Mouse (Mus musculus) limb, embryonic 15.5 days (tissue): ENCODE measurements around the gene Ncbp2. TPM values are rescaled to one million over a fixed set of nuclear protein-coding genes. Genes with fewer than 3 reads are reported as not detected.
"Not testable (repeated sequence)": the region's sequence is repeated elsewhere in the genome, so short reads cannot be mapped to it uniquely, and the experiment has no call there.

Experiments
- ATAC-seq: fragments of 200-750 bp; cut with Nextera tagmentation; 2 replicates; pipeline ENCODE4 v1.8.0; 2017; ENCODE audit warnings: low read depth, moderate TSS enrichment; ENCODE audit not compliant: insufficient number of reproducible peaks, low FRiP score, low TSS enrichment
- H3K27ac ChIP-seq: fragments of 300-500 bp; sonication (generic); 2 replicates; pipeline ENCODE4 v1.5.1; 2015; ENCODE audit warnings: moderate library complexity, mild to moderate bottlenecking, inconsistent platforms
- H3K27me3 ChIP-seq: fragments of 300-500 bp; sonication (generic); 2 replicates; pipeline ENCODE4 v1.6.1; 2015; ENCODE audit warnings: inconsistent platforms
- H3K36me3 ChIP-seq: fragments of 300-500 bp; sonication (generic); 2 replicates; pipeline ENCODE4 v1.6.1; 2015; ENCODE audit warnings: inconsistent platforms
- H3K4me1 ChIP-seq: fragments of 300-500 bp; sonication (generic); 2 replicates; pipeline ENCODE4 v1.6.1; 2015; ENCODE audit warnings: inconsistent platforms
- H3K4me2 ChIP-seq: fragments of 300-500 bp; sonication (generic); 2 replicates; pipeline ENCODE4 v1.6.1; 2015; ENCODE audit warnings: mild to moderate bottlenecking, inconsistent platforms
- H3K4me3 ChIP-seq: fragments of 300-500 bp; sonication (generic); 2 replicates; pipeline ENCODE4 v1.5.1; 2015; ENCODE audit warnings: mild to moderate bottlenecking, inconsistent platforms
- H3K9ac ChIP-seq: fragments of 300-500 bp; sonication (generic); 2 replicates; pipeline ENCODE4 v1.6.1; 2015; ENCODE audit warnings: inconsistent platforms
- H3K9me3 ChIP-seq: fragments of 300-500 bp; sonication (generic); 2 replicates; pipeline ENCODE4 v1.6.1; 2016; ENCODE audit warnings: inconsistent platforms
- WGBS: fragments of 180-500 bp; shearing (Covaris S2); methylation state at CpG from one replicate; pipeline ENCODE4 v1.1.7; 2015; 5-methylcytosine and 5-hydroxymethylcytosine counted together
- polyA plus RNA-seq: library from polyadenylated mRNA; unstranded; fragments of >200 nt; fragmentation: Nextera tagmentation; extraction: Ambion mirVana; gene quantifications from 2 replicates; pipeline ENCODE4 v1.2.1, GENCODE M21; 2015

Ncbp2 gene
- polyA plus RNA-seq, 1 experiment from 2014 or later, result 112 TPM

DNA sequence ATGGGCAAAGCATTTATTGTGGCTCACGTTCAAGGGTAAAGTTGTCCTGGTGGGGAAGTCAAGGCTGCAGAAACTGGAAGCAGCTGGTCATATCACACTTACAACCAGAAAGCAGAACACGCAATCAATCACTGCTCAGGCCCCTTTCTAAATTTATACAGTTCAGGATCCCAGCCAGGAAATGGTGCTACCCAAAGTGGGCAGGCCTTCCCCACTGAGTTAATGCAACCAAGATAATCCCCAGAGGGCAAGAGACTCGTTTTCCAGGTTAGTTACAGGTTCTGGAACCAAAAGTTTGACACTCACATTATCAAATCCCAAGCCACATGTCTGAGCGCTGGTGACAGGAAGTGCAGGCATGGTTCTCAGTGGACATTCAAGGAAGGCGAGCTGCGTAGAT lies 9.5 kb upstream of the Ncbp2 start:
- Histone ChIP-seq H3K36me3 (no peaks in the 10 kb centered on the region), H3K9ac (no peak overlapping the region), H3K27me3 (peaks cover 32% of the 10 kb centered on the region), H3K4me2 (no peak overlapping the region), H3K4me3 (no peak overlapping the region), H3K4me1 (peaks cover 19% of the 10 kb centered on the region), H3K9me3 (no peaks in the 10 kb centered on the region), H3K27ac (no peak overlapping the region)
- no peak for ATAC-seq
- 68% methylated on average over 6 of the region's 6 CpGs for WGBS

DNA sequence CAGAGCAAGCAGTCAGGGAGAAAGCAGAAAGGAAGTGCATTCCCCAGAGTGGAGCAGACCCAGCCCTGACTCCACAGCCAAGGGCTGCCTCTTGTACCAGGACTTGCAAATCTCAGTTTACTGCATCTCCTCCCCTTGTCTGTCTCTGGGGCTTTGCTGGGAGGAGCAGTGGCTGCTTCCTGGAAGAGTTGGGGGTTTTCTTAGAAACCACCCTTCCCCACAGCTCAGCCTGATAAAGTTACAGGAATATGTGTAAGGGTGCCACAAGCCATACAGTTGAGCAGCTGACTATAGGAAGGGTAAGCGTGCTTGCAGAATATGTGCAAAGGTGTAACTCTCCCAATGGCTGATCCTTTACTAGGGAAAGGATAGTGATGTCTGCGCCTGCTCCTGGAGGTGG lies 7.7 kb upstream of the Ncbp2 start:
- Histone ChIP-seq H3K9me3 (no peaks in the 10 kb centered on the region), H3K27me3 (peaks cover 14% of the 10 kb centered on the region), H3K4me2 (no peak overlapping the region), H3K4me3 (no peak overlapping the region), H3K27ac (no peak overlapping the region), H3K36me3 (peaks cover 4% of the 10 kb centered on the region; the same call in 1 of the 2 replicates), H3K4me1 (peaks cover 13% of the 10 kb centered on the region), H3K9ac (no peak overlapping the region)
- 67% methylated on average over 2 of the region's 2 CpGs for WGBS
- ATAC-seq, result no peak

DNA sequence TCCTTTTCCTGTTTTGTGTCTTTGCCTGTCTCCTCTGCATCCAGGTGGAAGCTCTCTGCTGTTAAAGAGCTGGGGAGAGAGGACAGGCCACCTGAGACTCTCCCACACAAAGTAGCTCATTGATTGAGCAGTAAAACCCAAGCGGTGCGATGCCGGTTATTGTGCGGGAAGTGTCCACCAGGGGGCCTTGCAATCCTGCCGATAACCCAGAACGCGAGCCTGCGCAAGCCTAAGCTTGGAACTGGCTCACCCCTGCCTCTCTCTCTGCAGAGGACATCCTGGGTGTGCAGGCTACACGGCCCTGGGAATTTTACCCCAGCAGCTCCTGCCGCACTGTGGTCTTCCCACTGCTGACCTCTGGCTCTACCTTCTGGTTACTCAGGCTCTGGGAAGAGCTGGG lies 4.3 kb upstream of the Ncbp2 start:
- Histone ChIP-seq H3K4me2 (no peak overlapping the region), H3K27ac (no peak overlapping the region), H3K4me1 (peaks cover 30% of the 10 kb centered on the region), H3K4me3 (no peak overlapping the region), H3K9me3 (no peaks in the 10 kb centered on the region), H3K9ac (no peak overlapping the region), H3K36me3 (peaks cover 4% of the 10 kb centered on the region; the same call in 1 of the 2 replicates), H3K27me3 (no peaks in the 10 kb centered on the region)
- no peak for ATAC-seq
- WGBS, result 6% methylated on average over 10 of the region's 10 CpGs

DNA sequence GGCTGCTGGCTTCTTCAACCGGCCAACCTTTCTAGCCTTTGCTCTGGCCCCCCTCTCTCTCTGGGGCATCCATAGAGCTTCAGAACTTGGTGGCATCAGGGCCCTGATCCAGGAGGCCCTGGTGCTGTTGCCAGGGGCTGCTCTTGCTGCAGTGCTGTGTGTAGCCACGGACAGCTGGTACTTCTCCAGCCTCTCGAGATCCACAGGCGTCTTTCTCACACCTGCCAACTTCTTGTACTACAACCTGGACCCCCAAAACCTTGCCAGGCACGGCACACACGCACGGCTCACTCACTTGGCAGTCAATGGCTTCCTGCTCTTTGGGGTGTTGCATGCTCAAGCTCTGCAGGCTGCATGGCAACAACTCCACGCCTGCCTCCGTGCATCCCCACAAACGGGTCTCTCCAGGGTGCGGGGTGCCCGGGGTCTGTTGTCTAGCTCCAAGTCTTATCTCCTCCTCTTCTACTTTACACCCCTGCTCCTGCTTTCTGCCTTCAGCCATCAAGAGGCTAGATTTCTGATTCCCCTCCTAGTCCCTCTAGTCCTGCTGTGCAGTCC lies 3.5 kb upstream of the Ncbp2 start:
- Histone ChIP-seq H3K9ac (no peak overlapping the region), H3K4me1 (peaks cover 38% of the 10 kb centered on the region), H3K9me3 (no peaks in the 10 kb centered on the region), H3K27me3 (no peaks in the 10 kb centered on the region), H3K4me2 (no peak overlapping the region), H3K36me3 (peaks cover 4% of the 10 kb centered on the region; the same call in 1 of the 2 replicates), H3K27ac (no peak overlapping the region), H3K4me3 (no peak overlapping the region)
- WGBS, result 87% methylated on average over 12 of the region's 12 CpGs
- ATAC-seq, result no peak

DNA sequence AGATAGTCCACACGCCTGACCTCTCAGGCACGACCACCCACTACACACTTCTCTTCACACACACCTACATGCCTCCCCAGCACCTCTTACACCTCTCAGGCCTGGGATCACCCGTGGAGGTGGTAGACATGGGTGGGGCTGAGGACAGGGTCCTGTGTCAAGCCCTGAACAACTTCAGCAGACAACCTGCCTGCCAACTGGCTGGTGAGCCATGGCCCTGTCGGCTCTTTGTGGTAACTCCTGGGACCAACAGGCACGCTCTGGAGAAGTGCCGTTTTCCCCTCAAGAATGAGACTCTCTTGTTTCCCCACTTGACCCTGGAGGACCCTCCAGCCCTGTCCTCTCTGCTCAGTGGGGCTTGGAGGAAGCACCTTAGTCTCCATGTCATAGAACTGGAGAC lies 2.9 kb upstream of the Ncbp2 start:
- Histone ChIP-seq H3K9me3 (no peaks in the 10 kb centered on the region), H3K4me2 (no peak overlapping the region), H3K4me3 (no peak overlapping the region), H3K27me3 (no peaks in the 10 kb centered on the region), H3K4me1 (peaks cover 40% of the 10 kb centered on the region), H3K27ac (no peak overlapping the region), H3K9ac (no peak overlapping the region), H3K36me3 (peaks cover 4% of the 10 kb centered on the region; the same call in 1 of the 2 replicates)
- WGBS, result 92% methylated on average over 6 of the region's 6 CpGs
- ATAC-seq, result no peak

DNA sequence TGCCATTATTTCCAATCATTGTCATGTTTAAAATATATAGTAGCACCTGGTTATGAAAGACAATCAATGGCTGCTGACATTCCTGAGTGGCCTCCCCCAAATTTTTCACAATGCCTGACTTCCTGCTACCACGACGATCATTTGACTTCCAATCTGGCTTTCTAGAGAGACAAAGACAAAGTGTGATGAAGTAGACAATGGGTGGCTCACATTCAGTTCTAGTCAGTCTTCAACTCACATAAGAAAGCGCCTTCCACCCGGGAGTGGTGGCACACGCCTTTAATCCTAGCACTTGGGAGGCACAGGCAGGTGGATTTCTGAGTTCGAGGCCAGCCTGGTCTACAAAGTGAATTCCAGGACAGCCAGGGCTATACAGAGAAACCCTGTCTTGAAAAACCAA lies 2.3 kb upstream of the Ncbp2 start:
- ATAC-seq, H3K4me3 ChIP-seq, H3K27ac ChIP-seq, H3K4me2 ChIP-seq, H3K9me3 ChIP-seq, H3K9ac ChIP-seq, H3K27me3 ChIP-seq: not testable (repeated sequence)
- peaks cover 40% of the 10 kb centered on the region for H3K4me1 ChIP-seq
- WGBS, result 89% methylated on average over 6 of the region's 6 CpGs
- H3K36me3 ChIP-seq, result peaks cover 10% of the 10 kb centered on the region; the same call in 1 of the 2 replicates

DNA sequence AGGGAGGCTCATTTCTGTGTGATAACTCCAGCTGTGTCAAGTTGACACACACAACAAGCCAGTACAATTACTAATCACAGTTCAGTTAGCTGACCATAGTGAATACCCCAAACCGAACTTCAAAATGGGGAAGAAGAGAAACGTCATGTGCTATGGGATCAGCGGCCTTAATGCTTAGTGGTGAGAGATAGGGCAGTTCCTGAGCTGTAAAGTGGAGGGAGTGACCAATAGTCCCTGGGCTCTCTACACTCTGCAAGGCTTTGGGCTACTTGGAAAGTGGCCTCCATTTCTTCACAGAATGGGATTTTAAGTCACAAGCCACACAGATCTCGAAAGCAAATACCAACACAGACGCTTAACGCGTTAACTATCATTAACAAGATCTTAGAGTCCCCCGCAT lies 980 bp upstream of the Ncbp2 start:
- ATAC-seq, result no peak
- Histone ChIP-seq H3K4me3 (peak overlapping the region; percentile 97), H3K4me1 (peaks cover 40% of the 10 kb centered on the region), H3K4me2 (peak overlapping the region; percentile 77), H3K36me3 (peaks cover 23% of the 10 kb centered on the region; the same call in 1 of the 2 replicates), H3K9me3 (no peaks in the 10 kb centered on the region), H3K27me3 (no peaks in the 10 kb centered on the region), H3K9ac (peak overlapping the region; percentile 89), H3K27ac (no peak overlapping the region)
- 25% methylated on average over 8 of the region's 8 CpGs for WGBS

DNA sequence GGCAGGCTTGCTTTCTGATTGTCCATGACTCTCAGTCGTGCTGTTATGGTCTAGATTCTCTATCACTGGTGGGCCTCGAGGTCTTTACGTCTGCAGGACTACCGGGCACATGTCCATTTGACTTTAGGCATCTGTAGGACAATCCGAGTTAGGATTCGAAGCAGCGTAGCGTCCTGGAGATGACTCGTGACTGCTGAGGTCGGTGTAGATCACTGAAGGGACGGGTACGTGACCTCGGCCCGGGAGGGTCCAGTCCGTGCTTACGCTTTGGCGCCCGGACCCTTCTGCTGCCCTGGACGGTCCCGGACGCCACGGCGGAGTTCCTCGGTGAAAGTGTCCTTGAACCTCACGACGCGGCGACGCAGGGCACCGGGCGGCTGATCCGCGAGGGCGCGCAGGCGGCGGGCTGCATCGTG lies 404 bp upstream of the Ncbp2 start:
- peak overlapping the region; percentile 89 for H3K9ac ChIP-seq
- peak; percentile 38 for ATAC-seq
- peak overlapping the region; percentile 94 for H3K27ac ChIP-seq
- H3K4me1 ChIP-seq, result peaks cover 40% of the 10 kb centered on the region
- under 1% methylated on average over 38 of the region's 38 CpGs for WGBS
- H3K4me2 ChIP-seq, result peak overlapping the region; percentile 77
- no peaks in the 10 kb centered on the region for H3K27me3 ChIP-seq
- peaks cover 26% of the 10 kb centered on the region; the same call in 1 of the 2 replicates for H3K36me3 ChIP-seq
- no peaks in the 10 kb centered on the region for H3K9me3 ChIP-seq
- peak overlapping the region; percentile 97 for H3K4me3 ChIP-seq

DNA sequence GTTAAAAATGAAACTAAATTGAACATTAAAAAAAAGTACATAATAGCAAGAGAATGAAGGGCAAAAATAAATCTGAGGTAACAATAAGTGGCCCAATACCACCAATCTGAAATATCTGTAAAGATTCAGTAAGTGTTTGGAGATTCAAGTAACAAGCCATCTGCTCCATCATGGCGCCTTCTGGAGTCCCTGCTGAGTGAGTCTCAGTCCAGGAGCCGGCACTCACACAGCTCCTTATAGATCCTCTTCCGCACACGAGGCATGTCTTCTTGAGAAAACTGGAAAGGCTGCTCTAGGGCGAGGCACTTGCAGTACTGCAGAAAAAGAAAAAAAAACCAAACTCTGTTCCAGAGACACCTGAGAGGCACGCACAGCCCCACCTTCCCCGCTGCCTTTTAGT lies 14.9 kb downstream of the Ncbp2 start:
- H3K9me3 ChIP-seq, result no peaks in the 10 kb centered on the region

DNA sequence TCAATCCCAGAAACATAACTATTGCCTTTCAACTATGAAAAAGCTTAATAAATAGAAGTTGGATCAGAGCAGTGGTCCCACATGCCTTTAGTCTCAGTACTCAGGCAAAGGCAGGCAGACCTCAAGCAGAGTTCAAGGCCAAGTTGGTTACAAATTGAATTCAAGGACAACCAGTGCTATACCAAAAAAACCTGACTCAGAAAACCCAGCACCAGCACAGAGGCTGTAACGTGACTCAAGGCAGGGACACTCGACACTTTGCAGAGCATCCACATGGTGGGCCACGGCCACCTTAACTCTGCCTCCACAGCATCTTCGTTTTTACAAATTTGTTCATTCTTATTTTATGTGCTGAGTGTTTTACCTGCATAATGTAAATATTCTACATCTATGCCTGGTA lies 26.9 kb downstream of the Ncbp2 start:
- Histone ChIP-seq H3K4me1 (no peaks in the 10 kb centered on the region), H3K4me2 (no peak overlapping the region), H3K9ac (no peak overlapping the region), H3K36me3 (peaks cover 59% of the 10 kb centered on the region), H3K27ac (no peak overlapping the region), H3K9me3 (no peaks in the 10 kb centered on the region), H3K27me3 (no peaks in the 10 kb centered on the region), H3K4me3 (no peak overlapping the region)
- 87% methylated on average over 4 of the region's 4 CpGs for WGBS
- no peak for ATAC-seq

More for the DNA sequence above, 14.9 kb downstream of the Ncbp2 start:
- Histone ChIP-seq H3K4me3 (no peak overlapping the region), H3K27ac (no peak overlapping the region), H3K4me2 (no peak overlapping the region), H3K27me3 (no peaks in the 10 kb centered on the region), H3K9ac (no peak overlapping the region), H3K4me1 (no peaks in the 10 kb centered on the region), H3K36me3 (peaks cover 77% of the 10 kb centered on the region)
- WGBS, result 66% methylated on average over 7 of the region's 7 CpGs
- ATAC-seq, result no peak

DNA sequence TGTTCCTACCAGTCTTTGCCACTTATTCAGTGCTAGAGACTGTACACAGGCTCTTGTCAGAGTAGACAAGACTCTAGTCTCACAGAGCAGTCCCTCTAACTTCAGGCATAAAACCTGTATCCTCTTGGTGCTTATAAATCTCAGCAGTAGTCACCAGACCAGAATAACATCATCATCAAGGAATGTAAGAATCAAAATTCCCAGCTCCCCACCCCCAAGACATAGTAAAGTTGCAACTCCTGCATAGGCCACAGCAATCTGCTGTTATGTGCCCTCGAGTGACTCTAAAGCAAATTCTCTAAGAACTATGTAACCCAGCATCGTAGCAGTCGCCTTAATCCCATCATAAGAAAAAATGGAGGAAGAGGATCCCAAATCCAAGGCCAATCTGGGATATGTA lies 31.2 kb downstream of the Ncbp2 start:
- Histone ChIP-seq H3K36me3 (peaks cover 40% of the 10 kb centered on the region), H3K9ac (no peak overlapping the region), H3K4me1 (no peaks in the 10 kb centered on the region), H3K4me3 (no peak overlapping the region), H3K4me2 (no peak overlapping the region), H3K9me3 (no peaks in the 10 kb centered on the region), H3K27me3 (no peaks in the 10 kb centered on the region), H3K27ac (no peak overlapping the region)
- ATAC-seq, result no peak
- 82% methylated on average over 3 of the region's 3 CpGs for WGBS

DNA sequence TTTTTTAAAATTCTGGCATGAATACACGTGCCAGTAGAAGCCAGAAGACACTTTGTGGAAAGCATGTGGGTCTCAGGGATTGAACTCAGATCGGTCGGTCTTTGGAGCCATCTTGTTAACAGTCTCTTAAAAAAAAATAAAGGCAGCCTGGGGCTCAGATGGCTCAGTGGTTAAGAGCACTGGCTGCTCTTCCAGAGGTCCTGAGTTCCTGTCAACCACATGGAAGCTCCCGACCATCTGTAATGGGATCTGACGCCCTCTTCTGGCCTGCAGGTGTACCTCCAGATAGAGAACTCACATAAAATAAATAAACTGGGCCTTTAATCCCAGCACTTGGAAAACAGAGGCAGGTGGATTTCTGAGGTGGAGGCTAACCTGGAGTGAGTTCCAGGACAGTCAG lies 32.6 kb downstream of the Ncbp2 start:
- Histone ChIP-seq H3K9ac (no peak overlapping the region), H3K9me3 (no peaks in the 10 kb centered on the region), H3K4me3 (no peak overlapping the region), H3K27ac (no peak overlapping the region), H3K36me3 (peaks cover 36% of the 10 kb centered on the region), H3K4me1 (no peaks in the 10 kb centered on the region), H3K27me3 (no peaks in the 10 kb centered on the region), H3K4me2 (no peak overlapping the region)
- WGBS, result 81% methylated on average over 5 of the region's 5 CpGs
- no peak for ATAC-seq

DNA sequence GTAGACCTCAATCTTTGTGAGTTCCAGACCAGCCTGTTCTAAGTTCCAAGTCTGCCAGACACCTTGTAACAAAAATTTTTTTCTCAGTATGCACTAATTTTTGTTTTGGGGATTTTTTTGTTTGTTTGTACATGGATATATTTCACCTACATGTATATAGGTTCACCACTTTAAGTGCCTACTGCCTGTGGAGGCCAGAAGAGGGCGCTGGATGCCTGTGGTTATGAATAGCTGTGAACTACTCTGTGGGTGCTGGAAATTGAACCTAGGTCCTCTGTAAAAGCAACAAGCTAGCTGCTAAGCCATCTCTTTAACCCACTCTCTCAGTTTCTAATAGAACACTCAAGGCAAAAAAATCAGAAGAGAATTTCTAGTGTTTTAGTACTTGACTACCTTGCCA lies 43.7 kb downstream of the Ncbp2 start:
- Histone ChIP-seq H3K4me2 (no peak overlapping the region), H3K4me3 (no peak overlapping the region), H3K27ac (no peak overlapping the region), H3K9ac (no peak overlapping the region), H3K36me3 (peaks cover 40% of the 10 kb centered on the region), H3K4me1 (no peaks in the 10 kb centered on the region), H3K27me3 (no peaks in the 10 kb centered on the region), H3K9me3 (no peaks in the 10 kb centered on the region)
- no peak for ATAC-seq
- WGBS, result 50% methylated on average over 1 of the region's 1 CpGs
